ENCODE assay signal across 8 mouse cellular contexts in the genomic region with DNA sequence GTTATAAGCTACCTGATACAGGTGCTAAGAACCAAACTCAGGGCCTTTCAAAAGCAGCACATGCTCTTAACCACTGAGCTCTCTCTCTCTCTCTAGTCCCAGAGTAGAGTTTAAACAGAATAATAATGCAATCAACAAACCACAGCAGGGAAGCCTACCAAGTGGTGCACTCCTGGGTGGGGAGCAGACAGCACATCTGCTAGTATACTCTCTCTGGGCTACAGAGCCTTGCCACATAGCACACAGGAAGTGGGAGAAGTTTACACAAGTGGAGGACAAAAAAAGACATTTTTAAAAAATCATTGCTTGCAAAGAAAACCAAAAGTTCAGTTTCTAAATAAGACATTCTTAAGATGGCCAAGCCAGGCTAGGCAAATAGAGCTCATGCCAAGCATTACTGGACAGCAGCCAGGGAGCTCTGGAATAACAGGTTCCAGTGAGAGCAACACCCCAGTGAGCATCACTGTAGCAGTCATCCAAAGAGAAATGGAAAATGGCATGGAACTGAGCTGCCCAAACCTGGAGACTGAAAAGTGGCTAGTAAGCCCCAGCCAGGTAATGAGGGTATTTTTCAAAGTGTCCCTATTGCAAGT.
A peak's percentile ranks its signal among the peaks of the same experiment; 100 is the strongest.
DNase-seq lines count a peak whose midpoint lies in the region; ATAC-seq and TF ChIP-seq lines count a peak whose summit lies in the region.

No protein-coding gene starts in this region.

- no peak overlapping the region for H3K4me3 ChIP-seq in intestine, postnatal 0 days (ENCODE audit: low read depth, low read length)

- H3K9ac ChIP-seq in intestine, postnatal 0 days (ENCODE audit: low read depth, low read length) = no peak overlapping the region

- no peak overlapping the region for H3K27ac ChIP-seq in intestine, postnatal 0 days (ENCODE audit: low read depth, low read length)

- H3K27me3 ChIP-seq in intestine, postnatal 0 days (replicated peaks; ENCODE audit: control insufficient read depth, insufficient read depth, low read length) = no peaks in the 10 kb centered on the region

- no peaks in the 10 kb centered on the region for H3K9me3 ChIP-seq in intestine, postnatal 0 days (ENCODE audit: control insufficient read depth)

- peaks cover 86% of the 10 kb centered on the region for H3K36me3 ChIP-seq in intestine, postnatal 0 days (ENCODE audit: control insufficient read depth, insufficient read depth)

- H3K4me2 ChIP-seq in intestine, postnatal 0 days (replicated peaks; ENCODE audit: low read depth) = no peak overlapping the region

- TF ChIP-seq CTCF in intestine, postnatal 0 days (IDR thresholded peaks at IDR 0.05; ENCODE audit: low read depth) = no peak

- DNase-seq in adrenal gland, postnatal 10 days = peak; percentile 71
- DNase-seq in adrenal gland, postnatal 4 days (ENCODE audit: low spot score in 2 of 2) = no peak
- DNase-seq in cerebellum, adult 9-10 months = peak; percentile 73
- DNase-seq in heart, adult 9 months (ENCODE audit: low spot score in 2 of 2) = peak; percentile 27 to 42
- DNase-seq in layer of hippocampus, postnatal 36 days = peak; percentile 21 to 29
- peak; percentile 52 for DNase-seq in ovary, postnatal 36 days (ENCODE audit: low spot score)
- DNase-seq in retina, postnatal 1 day = no peak

- ATAC-seq in intestine, postnatal 0 days = no peak

- no peaks in the 10 kb centered on the region for H3K4me1 ChIP-seq in intestine, postnatal 0 days (replicated peaks; ENCODE audit: control insufficient read depth, insufficient read depth, low read length)

Comparison
In these comparisons a context has a peak if more than half of its experiments do, and no peak if none do; other contexts are left out.
1. DNase-seq: peak in adrenal gland, postnatal 10 days (single experiment), cerebellum, adult 9-10 months (single experiment), heart, adult 9 months (2 of 2), layer of hippocampus, postnatal 36 days (2 of 2) and ovary, postnatal 36 days (single experiment); none in adrenal gland, postnatal 4 days (0 of 2) and retina, postnatal 1 day (single experiment).